Mouse (Mus musculus): ENCODE data around the gene Irak1bp1.

Irak1bp1 gene

GRCm38 (mm10) chr9:82884177-82884576 lies 54.8 kb downstream of the Irak1bp1 start:
- peak; percentile 9 to 18 for DNase-seq

GRCm38 (mm10) chr9:82888645-82889044 lies 59.3 kb downstream of the Irak1bp1 start:
- peak in 1 of 2 experiments; percentile 5 for DNase-seq
